Mouse (Mus musculus): ENCODE results near the gene Anapc7. TPM values are rescaled to one million over a fixed set of nuclear protein-coding genes. Genes with fewer than 3 reads are reported as not detected.

Anapc7 gene
- polyA plus RNA-seq, 1 experiment from 2014 or later = 34.7 TPM

GRCm38 (mm10) chr5:122487825-122488224, 66.3 kb downstream of the Anapc7 start:
- H3K4me1 ChIP-seq (ENCODE audit: control insufficient read depth, insufficient read depth, low read length) = no peaks in the 10 kb centered on the region
- DNase-seq (ENCODE audit: low spot score) = no peak
- no peaks in the 10 kb centered on the region for H3K9me3 ChIP-seq (ENCODE audit: control insufficient read depth, low read length)
- WGBS = 95% methylated on average over 6 of the region's 6 CpGs
- H3K36me3 ChIP-seq (ENCODE audit: control insufficient read depth, insufficient read depth, low read length) = peaks cover 17% of the 10 kb centered on the region
- ATAC-seq (ENCODE audit: insufficient read depth, low FRiP score, low TSS enrichment) = no peak
- no peak overlapping the region for H3K27ac ChIP-seq (ENCODE audit: low read depth, low read length)
- H3K27me3 ChIP-seq (ENCODE audit: control insufficient read depth, insufficient read depth, low read length) = no peaks in the 10 kb centered on the region
- no peak overlapping the region for H3K9ac ChIP-seq (ENCODE audit: low read length)
- no peak overlapping the region for H3K4me2 ChIP-seq (ENCODE audit: low read depth)
- no peak overlapping the region for H3K4me3 ChIP-seq (ENCODE audit: low read depth, low read length)

DNA sequence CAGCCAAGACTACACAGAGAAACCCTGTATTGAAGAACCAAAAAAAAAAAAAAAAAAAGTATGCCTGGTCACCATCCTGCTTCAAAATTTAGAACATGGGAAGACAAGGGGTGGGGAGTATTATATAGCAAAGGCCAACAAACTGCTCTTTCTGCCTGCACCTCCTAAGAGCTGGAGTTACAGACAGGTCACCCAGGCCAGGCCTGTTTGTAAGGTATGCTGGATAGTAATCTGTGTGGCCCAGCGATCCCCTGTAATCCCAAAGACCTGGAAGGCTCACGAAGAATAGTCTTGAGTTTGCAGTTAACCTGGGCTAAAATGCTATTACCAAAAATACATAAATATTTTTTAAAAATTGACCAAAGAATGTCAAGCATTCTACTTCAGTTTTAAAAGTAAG, 68.7 kb downstream of the Anapc7 start:
- no peaks in the 10 kb centered on the region for H3K9me3 ChIP-seq (ENCODE audit: control insufficient read depth, low read length)
- H3K4me2 ChIP-seq (ENCODE audit: low read depth) = no peak overlapping the region
- H3K27me3 ChIP-seq (ENCODE audit: control insufficient read depth, insufficient read depth, low read length) = no peaks in the 10 kb centered on the region
- 98% methylated on average over 2 of the region's 2 CpGs for WGBS
- H3K4me1 ChIP-seq (ENCODE audit: control insufficient read depth, insufficient read depth, low read length) = no peaks in the 10 kb centered on the region
- peaks cover 8% of the 10 kb centered on the region; the same call in 1 of the 2 replicates for H3K36me3 ChIP-seq (ENCODE audit: control insufficient read depth, insufficient read depth, low read length)
- H3K9ac ChIP-seq (ENCODE audit: low read length) = no peak overlapping the region
- no peak for DNase-seq (ENCODE audit: low spot score)
- H3K4me3 ChIP-seq (ENCODE audit: low read depth, low read length) = no peak overlapping the region
- no peak overlapping the region for H3K27ac ChIP-seq (ENCODE audit: low read depth, low read length)
- no peak for ATAC-seq (ENCODE audit: insufficient read depth, low FRiP score, low TSS enrichment)

- H3K27ac ChIP-seq (ENCODE audit: low read depth, low read length) = no peak overlapping the region
- H3K4me2 ChIP-seq (ENCODE audit: low read depth) = no peak overlapping the region
- H3K9me3 ChIP-seq (ENCODE audit: control insufficient read depth, low read length) = no peaks in the 10 kb centered on the region
- no peak for ATAC-seq (ENCODE audit: insufficient read depth, low FRiP score, low TSS enrichment)
- H3K27me3 ChIP-seq (ENCODE audit: control insufficient read depth, insufficient read depth, low read length) = no peaks in the 10 kb centered on the region
- no peak overlapping the region for H3K4me3 ChIP-seq (ENCODE audit: low read depth, low read length)
- H3K9ac ChIP-seq (ENCODE audit: low read length) = no peak overlapping the region
- no peaks in the 10 kb centered on the region for H3K4me1 ChIP-seq (ENCODE audit: control insufficient read depth, insufficient read depth, low read length)
- peaks cover 6% of the 10 kb centered on the region; the same call in 1 of the 2 replicates for H3K36me3 ChIP-seq (ENCODE audit: control insufficient read depth, insufficient read depth, low read length)
- WGBS = 91% methylated on average over 10 of the region's 10 CpGs
- no peak for DNase-seq (ENCODE audit: low spot score)
Observed at GRCm38 (mm10) chr5:122491385-122491784, 69.9 kb downstream of the Anapc7 start.

GRCm38 (mm10) chr5:122493035-122493434, 71.5 kb downstream of the Anapc7 start:
- Histone ChIP-seq H3K9me3 (ENCODE audit: control insufficient read depth, low read length) (no peaks in the 10 kb centered on the region), H3K27ac (ENCODE audit: low read depth, low read length) (no peak overlapping the region), H3K36me3 (ENCODE audit: control insufficient read depth, insufficient read depth, low read length) (peaks cover 4% of the 10 kb centered on the region; the same call in 1 of the 2 replicates), H3K9ac (ENCODE audit: low read length) (no peak overlapping the region), H3K4me3 (ENCODE audit: low read depth, low read length) (no peak overlapping the region), H3K27me3 (ENCODE audit: control insufficient read depth, insufficient read depth, low read length) (no peaks in the 10 kb centered on the region), H3K4me2 (ENCODE audit: low read depth) (no peak overlapping the region), H3K4me1 (ENCODE audit: control insufficient read depth, insufficient read depth, low read length) (no peaks in the 10 kb centered on the region; the same call in 1 of the 2 replicates)
- no peak for DNase-seq (ENCODE audit: low spot score)
- 84% methylated on average over 2 of the region's 2 CpGs for WGBS
- ATAC-seq (ENCODE audit: insufficient read depth, low FRiP score, low TSS enrichment) = no peak

GRCm38 (mm10) chr5:122494449-122494848, 73.0 kb downstream of the Anapc7 start:
- Histone ChIP-seq H3K4me1 (ENCODE audit: control insufficient read depth, insufficient read depth, low read length) (peaks cover 4% of the 10 kb centered on the region; the same call in 1 of the 2 replicates), H3K27ac (ENCODE audit: low read depth, low read length) (no peak overlapping the region), H3K4me3 (ENCODE audit: low read depth, low read length) (no peak overlapping the region), H3K27me3 (ENCODE audit: control insufficient read depth, insufficient read depth, low read length) (no peaks in the 10 kb centered on the region), H3K4me2 (ENCODE audit: low read depth) (no peak overlapping the region), H3K9ac (ENCODE audit: low read length) (no peak overlapping the region), H3K9me3 (ENCODE audit: control insufficient read depth, low read length) (no peaks in the 10 kb centered on the region), H3K36me3 (ENCODE audit: control insufficient read depth, insufficient read depth, low read length) (peaks cover 4% of the 10 kb centered on the region; the same call in 1 of the 2 replicates)
- 90% methylated on average over 1 of the region's 1 CpGs for WGBS
- DNase-seq (ENCODE audit: low spot score) = no peak
- no peak for ATAC-seq (ENCODE audit: insufficient read depth, low FRiP score, low TSS enrichment)

Other genes with a start within 250 kb of the Anapc7 start
- 5.6 and 6.0 TPM in 2 replicates for gene Hvcn1, start 214.9 kb upstream of the Anapc7 start, polyA plus RNA-seq (2014; fragmentation: Nextera tagmentation; extraction: Ambion mirVana)
- 3.9 and 4.5 TPM in 2 replicates for gene Tctn1, start 157.2 kb upstream of the Anapc7 start, polyA plus RNA-seq (2014; fragmentation: Nextera tagmentation; extraction: Ambion mirVana)
- 8.5 and 9.2 TPM in 2 replicates for gene Pptc7, start 137.3 kb upstream of the Anapc7 start, polyA plus RNA-seq (2014; fragmentation: Nextera tagmentation; extraction: Ambion mirVana)
- gene Rad9b, start 67.5 kb upstream of the Anapc7 start, polyA plus RNA-seq (2014; fragmentation: Nextera tagmentation; extraction: Ambion mirVana) = 6.9 and 9.3 TPM in 2 replicates
- gene Vps29, start 67.3 kb upstream of the Anapc7 start, polyA plus RNA-seq (2014; fragmentation: Nextera tagmentation; extraction: Ambion mirVana) = 219 and 236 TPM in 2 replicates
- gene Gpn3, start 49.8 kb upstream of the Anapc7 start, polyA plus RNA-seq (2014; fragmentation: Nextera tagmentation; extraction: Ambion mirVana) = 68.4 and 71.2 TPM in 2 replicates
- 115 and 116 TPM in 2 replicates for gene Fam216a, start 49.3 kb upstream of the Anapc7 start, polyA plus RNA-seq (2014; fragmentation: Nextera tagmentation; extraction: Ambion mirVana)
- 65.8 and 67.4 TPM in 2 replicates for gene Arpc3, start 29.8 kb upstream of the Anapc7 start, polyA plus RNA-seq (2014; fragmentation: Nextera tagmentation; extraction: Ambion mirVana)
- gene Atp2a2, start 80.5 kb downstream of the Anapc7 start, polyA plus RNA-seq (2014; fragmentation: Nextera tagmentation; extraction: Ambion mirVana) = 52.0 and 55.4 TPM in 2 replicates
- gene Ift81, start 192.8 kb downstream of the Anapc7 start, polyA plus RNA-seq (2014; fragmentation: Nextera tagmentation; extraction: Ambion mirVana) = 41.2 and 44.7 TPM in 2 replicates
- 1.6 and 2.4 TPM in 2 replicates for gene P2rx7, start 222.2 kb downstream of the Anapc7 start, polyA plus RNA-seq (2014; fragmentation: Nextera tagmentation; extraction: Ambion mirVana)